Mouse (Mus musculus) midbrain, embryonic 15.5 days (tissue): Measurements from ENCODE around the gene Wdr20. TPM values are rescaled to one million over a fixed set of nuclear protein-coding genes. Genes with fewer than 3 reads are reported as not detected.
"Not testable (repeated sequence)": the region's sequence is repeated elsewhere in the genome, so short reads cannot be mapped to it uniquely, and the experiment has no call there.

Experiments used
- ATAC-seq: fragments of 200-750 bp; cut with Nextera tagmentation; replicated peaks from 2 replicates; pipeline ENCODE4 v1.8.0; 2017; ENCODE audit warnings: moderate TSS enrichment
- H3K27ac ChIP-seq: fragments of 300-500 bp; sonication (generic); 2 replicates; pipeline ENCODE4 v1.5.1; 2015; ENCODE audit warnings: mild to moderate bottlenecking, inconsistent platforms
- H3K27me3 ChIP-seq: fragments of 300-500 bp; sonication (generic); replicated peaks from 2 replicates; pipeline ENCODE4 v1.6.1; 2015; ENCODE audit warnings: inconsistent platforms
- H3K36me3 ChIP-seq: fragments of 300-500 bp; sonication (generic); replicated peaks from 2 replicates; pipeline ENCODE4 v1.6.1; 2015; ENCODE audit warnings: inconsistent platforms
- H3K4me1 ChIP-seq: fragments of 300-500 bp; sonication (generic); 2 replicates; pipeline ENCODE4 v1.6.1; 2015; ENCODE audit warnings: inconsistent platforms
- H3K4me2 ChIP-seq: fragments of 300-500 bp; sonication (generic); 2 replicates; pipeline ENCODE4 v1.6.1; 2015; ENCODE audit warnings: inconsistent platforms, mild to moderate bottlenecking, moderate library complexity
- H3K4me3 ChIP-seq: fragments of 300-500 bp; sonication (generic); 2 replicates; pipeline ENCODE4 v1.5.1; 2015; ENCODE audit warnings: mild to moderate bottlenecking, inconsistent platforms
- H3K9ac ChIP-seq: fragments of 300-500 bp; sonication (generic); 2 replicates; pipeline ENCODE4 v1.6.1; 2015; ENCODE audit warnings: mild to moderate bottlenecking, inconsistent platforms
- H3K9me3 ChIP-seq: fragments of 300-500 bp; sonication (generic); 2 replicates; pipeline ENCODE4 v1.6.1; 2016; ENCODE audit warnings: inconsistent platforms
- WGBS: fragments of 180-500 bp; shearing (Covaris S2); methylation state at CpG from one replicate; pipeline ENCODE4 v1.1.7; 2015; ENCODE audit warnings: mixed read lengths; 5-methylcytosine and 5-hydroxymethylcytosine counted together
- polyA plus RNA-seq: library from polyadenylated mRNA; unstranded; fragments of >200 nt; fragmentation: Nextera tagmentation; extraction: Ambion mirVana; gene quantifications from 2 replicates; pipeline ENCODE4 v1.2.1, GENCODE M21; 2015

The Wdr20 gene
- polyA plus RNA-seq, 1 experiment from 2014 or later: 25.5 TPM

DNA sequence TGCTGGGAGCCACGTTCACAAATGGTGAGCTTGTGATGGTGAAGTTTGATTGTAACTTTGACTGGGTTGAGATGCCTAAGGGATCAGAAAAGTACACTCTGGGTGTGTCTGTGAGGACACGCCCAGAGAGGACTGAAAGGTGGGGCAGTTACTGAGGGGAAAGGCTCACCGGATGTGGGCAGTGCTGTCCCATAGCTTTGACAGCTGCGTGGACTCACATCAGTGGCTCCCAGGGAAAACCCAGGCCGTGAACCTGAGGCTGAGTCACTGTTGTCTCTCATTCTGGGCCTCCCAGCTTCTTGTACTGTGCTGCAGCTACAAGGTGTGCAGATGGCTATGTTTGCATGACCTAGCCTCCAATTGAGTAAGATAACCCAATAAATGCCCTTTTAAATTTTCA is 12.3 kb upstream of the Wdr20 start:
- Histone ChIP-seq H3K9ac (no peak overlapping the region), H3K4me3 (no peak overlapping the region), H3K4me1 (no peaks in the 10 kb centered on the region), H3K27me3 (no peaks in the 10 kb centered on the region), H3K36me3 (no peaks in the 10 kb centered on the region), H3K9me3 (no peaks in the 10 kb centered on the region), H3K27ac (no peak overlapping the region), H3K4me2 (no peak overlapping the region)
- ATAC-seq: no peak
- 94% methylated on average over 5 of the region's 5 CpGs for WGBS

DNA sequence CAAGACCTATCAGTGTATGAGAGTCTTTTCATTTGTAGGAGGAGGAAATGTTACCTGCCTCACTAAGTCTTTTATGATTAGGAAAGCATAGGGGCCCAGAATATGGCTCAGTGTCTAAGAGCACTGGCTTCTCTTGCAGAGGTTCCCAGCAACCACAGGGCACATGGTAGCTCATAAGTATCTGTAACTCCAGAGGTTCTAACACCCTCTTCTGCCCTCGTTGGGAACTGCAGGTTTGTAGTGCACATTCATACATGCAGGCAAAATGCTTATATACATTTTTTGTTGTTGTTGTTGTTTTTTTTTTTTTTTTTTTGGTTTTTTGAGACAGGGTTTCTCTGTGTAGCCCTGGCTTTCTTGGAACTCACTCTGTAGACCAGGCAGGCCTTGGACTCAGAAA is 11.3 kb upstream of the Wdr20 start:
- Histone ChIP-seq H3K4me1 (no peaks in the 10 kb centered on the region), H3K27me3 (no peaks in the 10 kb centered on the region), H3K27ac (no peak overlapping the region), H3K4me3 (no peak overlapping the region), H3K9me3 (no peaks in the 10 kb centered on the region), H3K36me3 (no peaks in the 10 kb centered on the region), H3K9ac (no peak overlapping the region), H3K4me2 (no peak overlapping the region)
- 48% methylated on average over 1 of the region's 1 CpGs for WGBS
- no peak for ATAC-seq

DNA sequence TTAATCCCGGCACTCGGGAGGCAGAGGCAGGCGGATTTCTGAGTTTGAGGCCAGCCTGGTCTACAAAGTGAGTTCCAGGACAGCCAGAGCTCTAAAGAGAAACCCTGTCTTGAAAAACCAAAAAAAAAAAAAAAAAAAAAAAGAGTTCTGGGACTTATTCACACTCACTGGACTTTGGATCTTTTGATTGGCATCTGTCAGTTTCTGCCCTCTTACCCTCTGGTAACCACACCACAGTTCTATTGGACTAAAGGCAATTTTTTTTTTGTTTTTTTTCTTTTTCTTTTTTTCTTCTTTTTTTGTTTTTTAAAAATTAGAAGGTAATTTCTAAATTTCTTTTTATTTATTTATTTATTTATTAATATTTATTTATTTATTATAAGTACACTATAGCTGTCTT is 4.5 kb upstream of the Wdr20 start:
- H3K27me3 ChIP-seq, H3K4me1 ChIP-seq, H3K9ac ChIP-seq, H3K36me3 ChIP-seq, H3K4me2 ChIP-seq, H3K4me3 ChIP-seq, ATAC-seq, H3K9me3 ChIP-seq, H3K27ac ChIP-seq: not testable (repeated sequence)
- WGBS: 96% methylated on average over 3 of the region's 3 CpGs

DNA sequence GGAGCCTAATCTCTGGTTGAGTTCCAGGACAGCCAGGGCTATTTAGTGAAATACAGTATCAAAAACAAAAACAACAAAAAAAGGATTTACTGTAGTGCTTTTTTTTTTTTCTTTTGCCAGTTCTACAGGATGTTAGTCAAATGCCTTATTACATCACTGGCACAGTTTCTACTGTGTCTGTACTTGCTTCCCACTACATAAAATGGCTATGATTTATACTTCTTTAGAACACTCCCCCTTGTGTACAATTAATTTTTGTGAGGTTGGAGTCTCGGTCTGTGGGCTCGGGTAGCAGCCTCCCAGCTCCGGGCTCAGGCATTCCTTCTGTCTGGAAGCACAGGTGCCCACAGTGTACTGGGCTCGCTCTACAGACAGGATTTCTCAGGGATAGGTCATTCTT is 1.1 kb upstream of the Wdr20 start:
- Histone ChIP-seq H3K27ac (no peak overlapping the region), H3K4me3 (peak overlapping the region; percentile 82), H3K4me1 (peaks cover 26% of the 10 kb centered on the region), H3K4me2 (peak overlapping the region; percentile 81), H3K9ac (no peak overlapping the region), H3K27me3 (peaks cover 6% of the 10 kb centered on the region; the same call in 1 of the 2 replicates), H3K9me3 (no peaks in the 10 kb centered on the region), H3K36me3 (no peaks in the 10 kb centered on the region)
- 18% methylated on average over 4 of the region's 4 CpGs for WGBS
- ATAC-seq: no peak

DNA sequence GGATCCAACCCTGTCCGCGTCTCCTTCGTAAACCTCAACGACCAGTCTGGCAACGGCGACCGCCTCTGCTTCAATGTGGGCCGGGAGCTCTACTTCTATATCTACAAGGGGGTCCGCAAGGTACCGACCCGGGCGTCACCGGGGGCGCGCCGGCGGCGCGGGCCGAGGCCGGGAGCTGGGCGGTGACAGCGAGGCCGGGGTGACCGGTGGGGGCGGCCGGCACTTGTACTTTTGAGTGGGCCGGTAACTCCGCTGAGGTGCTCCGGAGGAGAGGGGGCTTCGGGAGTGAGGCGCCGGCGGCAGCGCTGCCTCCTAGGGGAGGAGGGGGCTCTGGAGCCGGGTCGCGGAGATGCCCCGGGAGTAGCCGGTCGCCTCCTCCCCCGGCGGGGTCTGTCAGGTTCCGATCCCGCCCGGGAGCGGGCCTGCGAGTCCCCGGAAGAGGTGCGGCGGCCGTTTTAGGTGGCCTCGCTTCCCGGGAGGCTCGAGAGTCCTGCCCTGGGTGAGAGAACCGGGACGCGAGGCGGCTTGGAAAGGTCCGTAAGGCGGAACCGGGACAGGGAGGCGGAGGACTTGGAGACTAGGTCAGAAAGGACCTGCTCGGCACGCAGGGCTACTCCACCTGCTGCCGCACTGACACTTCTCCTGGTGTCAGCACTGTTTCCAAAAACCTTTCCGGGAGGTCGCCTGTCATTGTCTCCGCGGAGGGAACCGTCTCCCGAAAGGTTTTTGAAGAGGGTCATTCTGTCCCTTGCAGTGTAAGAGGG is 596 bp downstream of the Wdr20 start:
- Histone ChIP-seq H3K4me3 (peak overlapping the region; percentile 82), H3K27me3 (peaks cover 6% of the 10 kb centered on the region; the same call in 1 of the 2 replicates), H3K4me1 (peaks cover 26% of the 10 kb centered on the region), H3K9ac (peak overlapping the region; percentile 88), H3K4me2 (peak overlapping the region; percentile 81), H3K9me3 (no peaks in the 10 kb centered on the region), H3K27ac (peak overlapping the region; percentile 87), H3K36me3 (no peaks in the 10 kb centered on the region)
- under 1% methylated on average over 72 of the region's 72 CpGs for WGBS
- ATAC-seq: peak; percentile 79

DNA sequence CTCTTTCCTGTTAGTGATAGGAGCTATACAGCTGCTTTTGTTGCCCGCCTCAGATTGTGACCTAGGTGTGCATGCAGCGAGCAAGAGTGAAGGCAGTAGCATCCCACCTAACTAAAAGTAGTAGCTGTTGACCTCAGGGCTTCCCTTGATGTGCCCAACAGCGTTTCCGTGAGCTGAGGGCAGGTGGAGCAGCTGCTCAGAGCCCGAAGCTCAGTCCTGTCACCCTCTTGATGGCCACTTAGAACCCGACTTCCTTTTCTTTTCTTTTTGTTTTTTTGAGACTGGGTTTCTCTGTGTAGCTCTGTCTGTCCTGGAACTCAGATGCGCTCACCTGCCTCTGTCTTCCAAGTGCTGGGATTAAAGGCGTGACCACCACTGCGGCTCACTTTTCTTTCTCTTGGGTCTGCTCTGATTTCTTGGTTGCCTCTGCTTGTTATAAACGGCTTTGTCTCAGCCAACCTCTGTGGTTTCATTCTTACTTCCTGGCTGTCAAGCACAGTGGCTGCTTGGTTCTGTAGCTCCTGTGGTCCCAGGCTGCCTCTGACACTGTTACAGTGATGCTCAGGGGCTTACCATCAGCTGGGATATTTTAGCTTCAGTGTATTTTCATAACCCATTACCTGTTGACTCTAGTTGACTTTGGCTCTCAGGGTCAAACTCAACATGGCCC is 13.2 kb downstream of the Wdr20 start:
- WGBS: 83% methylated on average over 10 of the region's 10 CpGs
- Histone ChIP-seq H3K4me2 (no peak overlapping the region), H3K27ac (no peak overlapping the region), H3K36me3 (no peaks in the 10 kb centered on the region), H3K9ac (no peak overlapping the region), H3K4me1 (no peaks in the 10 kb centered on the region), H3K4me3 (no peak overlapping the region), H3K27me3 (no peaks in the 10 kb centered on the region), H3K9me3 (no peaks in the 10 kb centered on the region)
- no peak for ATAC-seq

DNA sequence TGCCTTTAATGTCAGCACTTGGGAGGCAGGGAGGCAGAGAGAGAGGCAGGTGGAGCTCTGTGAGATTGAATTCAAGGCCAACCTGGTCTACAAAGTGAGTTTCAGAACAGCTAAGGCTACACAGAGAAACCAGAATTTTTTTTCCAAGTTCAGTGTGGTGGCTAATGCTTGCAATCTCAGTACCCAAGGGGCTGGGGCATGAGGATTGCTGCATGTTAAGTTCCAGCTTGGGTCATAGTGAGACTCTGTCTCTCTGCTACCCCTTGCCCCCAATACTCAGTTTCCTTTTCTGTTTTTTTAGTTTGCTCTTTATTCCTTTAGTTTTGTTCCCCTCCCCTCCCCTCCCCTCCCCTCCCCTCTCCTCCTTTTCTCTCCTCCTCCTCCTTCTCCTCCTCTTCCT is 15.0 kb downstream of the Wdr20 start:
- no peaks in the 10 kb centered on the region for H3K9me3 ChIP-seq
- no peaks in the 10 kb centered on the region for H3K27me3 ChIP-seq
- no peak overlapping the region for H3K27ac ChIP-seq
- no peak overlapping the region for H3K4me3 ChIP-seq
- H3K9ac ChIP-seq: no peak overlapping the region
- ATAC-seq: no peak
- H3K36me3 ChIP-seq: no peaks in the 10 kb centered on the region
- H3K4me2 ChIP-seq: no peak overlapping the region
- H3K4me1 ChIP-seq: no peaks in the 10 kb centered on the region

DNA sequence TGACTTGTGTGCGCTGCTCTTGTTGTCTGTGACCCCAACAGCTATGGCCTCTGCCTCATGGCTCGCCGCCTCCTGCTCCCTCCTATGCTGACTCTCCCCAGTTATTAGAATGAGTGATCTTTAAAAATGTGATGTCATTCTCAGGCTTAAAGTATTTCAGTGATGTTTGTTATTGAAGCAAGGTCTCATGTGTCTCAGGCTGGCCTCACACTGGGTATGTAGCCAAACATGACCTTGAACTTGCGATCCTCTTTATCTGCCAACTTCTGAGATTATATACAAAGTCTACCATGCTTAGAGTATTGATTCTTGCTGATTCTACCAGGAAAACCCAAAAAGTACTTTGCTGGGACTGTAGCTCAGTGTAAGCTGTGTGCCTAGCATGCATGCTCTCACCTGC is 16.2 kb downstream of the Wdr20 start:
- Histone ChIP-seq H3K27ac (no peak overlapping the region), H3K4me1 (no peaks in the 10 kb centered on the region), H3K9ac (no peak overlapping the region), H3K4me2 (no peak overlapping the region), H3K9me3 (no peaks in the 10 kb centered on the region), H3K27me3 (no peaks in the 10 kb centered on the region), H3K36me3 (no peaks in the 10 kb centered on the region), H3K4me3 (no peak overlapping the region)
- 100% methylated on average over 4 of the region's 4 CpGs for WGBS
- no peak for ATAC-seq

DNA sequence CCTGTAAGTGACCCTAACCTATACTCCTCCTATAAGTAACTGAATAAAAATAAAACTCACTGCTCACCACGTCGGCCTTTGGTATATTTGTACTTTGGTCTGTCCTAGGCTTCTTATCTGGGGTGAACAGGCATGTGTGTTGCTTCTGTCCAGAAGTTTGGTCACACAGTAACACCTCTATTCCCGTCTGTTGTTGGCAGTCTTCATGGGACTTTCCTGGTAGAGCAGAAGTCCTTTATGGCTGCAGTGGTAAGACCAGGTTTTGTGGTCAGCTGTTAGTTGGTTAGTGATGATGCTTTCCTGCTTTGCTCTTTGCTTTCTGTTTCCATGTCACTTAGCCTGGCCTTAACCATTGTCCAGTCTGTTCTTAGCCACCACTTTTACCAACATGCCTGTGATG is 19.4 kb downstream of the Wdr20 start:
- Histone ChIP-seq H3K27ac (no peak overlapping the region), H3K4me1 (peaks cover 11% of the 10 kb centered on the region; the same call in 1 of the 2 replicates), H3K36me3 (no peaks in the 10 kb centered on the region), H3K9me3 (no peaks in the 10 kb centered on the region), H3K27me3 (no peaks in the 10 kb centered on the region), H3K4me3 (no peak overlapping the region), H3K4me2 (no peak overlapping the region), H3K9ac (no peak overlapping the region)
- ATAC-seq: no peak
- 93% methylated on average over 3 of the region's 3 CpGs for WGBS

DNA sequence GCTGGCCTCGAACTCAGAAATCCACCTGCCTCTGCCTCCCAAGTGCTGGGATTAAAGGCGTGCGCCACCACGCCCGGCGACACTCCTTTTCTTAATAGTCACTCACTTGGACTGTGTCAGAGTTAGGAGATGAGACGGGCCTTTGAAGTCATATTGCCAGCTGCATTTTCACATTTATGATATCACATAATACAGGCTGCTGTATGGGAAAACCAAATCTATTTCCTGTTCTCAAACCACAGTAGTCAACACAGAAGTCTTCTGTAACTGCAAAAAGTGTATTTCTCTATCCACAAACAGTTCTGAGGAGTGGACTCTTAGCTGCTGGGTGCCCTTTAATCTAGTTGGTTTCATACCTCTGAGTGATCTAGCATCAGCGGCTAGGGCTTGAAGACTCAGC is 21.2 kb downstream of the Wdr20 start:
- no peak for ATAC-seq
- H3K4me3 ChIP-seq: no peak overlapping the region
- 91% methylated on average over 8 of the region's 8 CpGs for WGBS

DNA sequence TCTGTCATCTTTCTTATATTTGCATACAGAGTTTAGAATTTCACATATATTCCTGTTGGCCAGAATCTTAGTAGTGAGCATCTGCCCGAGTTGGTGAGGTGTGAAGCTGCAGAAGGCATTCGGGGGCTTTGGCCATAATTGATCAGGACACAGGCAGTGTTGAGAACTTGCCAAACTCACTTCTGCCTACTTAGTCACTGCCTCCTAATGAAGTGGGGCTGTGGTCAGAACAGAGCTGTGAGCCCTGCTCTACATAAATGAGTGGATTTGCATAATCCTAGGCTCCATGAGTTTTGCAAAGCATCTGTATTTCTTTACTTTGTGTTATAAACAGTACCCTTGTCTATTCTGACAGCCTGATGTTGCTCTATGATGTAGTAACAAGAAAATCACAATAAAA is 24.6 kb downstream of the Wdr20 start:
- Histone ChIP-seq H3K27me3 (no peaks in the 10 kb centered on the region), H3K27ac (no peak overlapping the region), H3K9me3 (no peaks in the 10 kb centered on the region), H3K4me3 (no peak overlapping the region), H3K9ac (no peak overlapping the region), H3K36me3 (no peaks in the 10 kb centered on the region), H3K4me1 (peaks cover 18% of the 10 kb centered on the region; the same call in 1 of the 2 replicates), H3K4me2 (no peak overlapping the region)
- 59% methylated on average over 2 of the region's 2 CpGs for WGBS
- no peak for ATAC-seq

More for the DNA sequence above, 21.2 kb downstream of the Wdr20 start:
- no peaks in the 10 kb centered on the region for H3K36me3 ChIP-seq
- H3K4me2 ChIP-seq: no peak overlapping the region
- no peaks in the 10 kb centered on the region for H3K27me3 ChIP-seq
- no peak overlapping the region for H3K27ac ChIP-seq
- no peaks in the 10 kb centered on the region for H3K9me3 ChIP-seq
- peaks cover 12% of the 10 kb centered on the region; the same call in 1 of the 2 replicates for H3K4me1 ChIP-seq
- H3K9ac ChIP-seq: no peak overlapping the region

DNA sequence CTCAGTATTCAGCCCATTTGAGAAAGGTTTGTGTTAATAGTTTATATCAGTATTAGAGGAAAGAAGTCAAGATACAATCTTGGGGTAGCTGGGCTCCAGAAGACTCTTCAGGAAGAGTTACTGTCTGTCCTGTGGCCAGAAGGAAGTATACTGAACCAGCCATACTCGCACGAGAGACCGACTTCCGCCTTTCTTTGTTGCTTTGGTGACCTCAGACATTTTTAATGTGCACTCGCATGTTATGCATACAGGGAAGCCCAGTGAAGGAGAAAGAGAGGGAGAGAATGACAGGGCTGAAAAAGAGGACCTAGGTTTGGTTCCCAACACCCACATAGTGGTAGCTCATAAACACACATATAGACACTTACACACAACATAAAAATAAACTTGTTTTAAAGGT is 26.8 kb downstream of the Wdr20 start:
- Histone ChIP-seq H3K9ac (no peak overlapping the region), H3K36me3 (no peaks in the 10 kb centered on the region), H3K27ac (no peak overlapping the region), H3K9me3 (no peaks in the 10 kb centered on the region), H3K4me2 (no peak overlapping the region), H3K27me3 (no peaks in the 10 kb centered on the region), H3K4me1 (peaks cover 30% of the 10 kb centered on the region), H3K4me3 (no peak overlapping the region)
- no peak for ATAC-seq
- 89% methylated on average over 5 of the region's 5 CpGs for WGBS

DNA sequence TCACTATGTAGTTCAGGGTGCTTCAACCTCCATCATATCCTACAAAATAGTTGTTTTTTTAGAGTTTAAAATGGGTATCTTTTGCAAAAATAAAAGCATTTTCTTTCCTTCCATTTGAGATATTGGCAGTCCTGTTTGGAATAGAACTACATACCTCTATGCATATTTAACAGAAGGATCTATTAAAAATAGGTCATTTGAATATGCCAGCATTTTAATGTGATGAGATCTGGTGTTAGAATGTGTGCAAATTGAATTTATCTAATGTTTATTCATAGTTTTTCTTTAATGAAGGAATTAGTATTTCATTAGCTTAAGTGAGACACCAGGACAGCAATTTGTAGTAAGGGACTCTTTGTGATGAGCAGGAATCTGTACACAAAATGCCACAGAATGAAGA is 30.8 kb downstream of the Wdr20 start:
- Histone ChIP-seq H3K9ac (no peak overlapping the region), H3K4me3 (no peak overlapping the region), H3K9me3 (no peaks in the 10 kb centered on the region), H3K4me2 (no peak overlapping the region), H3K27me3 (no peaks in the 10 kb centered on the region), H3K27ac (no peak overlapping the region), H3K36me3 (no peaks in the 10 kb centered on the region), H3K4me1 (peaks cover 22% of the 10 kb centered on the region)
- no peak for ATAC-seq
